Mouse (Mus musculus): ENCODE measurements around the gene Whrn. TPM values are rescaled to one million over a fixed set of nuclear protein-coding genes. Genes with fewer than 3 reads are reported as not detected.

Gene Whrn
- total RNA-seq, 1 experiment from 2014 or later = 43.9 TPM

DNA sequence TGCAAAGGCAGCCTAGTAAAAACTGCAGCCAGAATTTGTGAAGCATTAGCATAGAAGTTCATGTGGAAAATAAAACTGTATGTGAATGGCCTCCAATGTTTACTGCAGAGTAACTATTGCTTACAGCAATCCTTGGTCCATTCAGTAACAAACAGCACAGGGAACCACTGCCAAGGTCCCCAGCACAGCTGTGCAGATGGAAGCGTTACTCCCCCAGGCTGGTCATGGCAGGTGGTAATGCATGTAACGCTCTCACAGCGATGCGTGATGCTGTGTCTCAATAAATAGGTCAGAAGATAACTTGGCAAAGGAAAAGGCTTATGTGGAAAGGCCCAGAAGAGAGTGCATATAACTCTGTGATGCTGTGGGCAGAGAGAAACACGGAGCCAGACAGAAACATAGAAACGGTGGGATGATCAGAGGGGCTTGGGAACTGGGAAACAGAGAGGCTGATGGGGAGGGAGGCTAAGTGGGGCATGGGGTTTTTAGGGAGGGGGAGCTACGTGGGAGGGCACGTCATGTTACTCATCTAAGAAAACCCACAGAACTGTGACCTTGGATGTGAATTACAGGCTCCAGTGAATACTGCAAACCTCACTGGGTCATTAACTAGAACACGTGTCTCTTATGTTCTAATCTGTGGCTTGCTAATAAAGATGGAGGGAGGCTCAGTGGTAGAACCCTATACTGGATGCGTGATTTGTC is 51.3 kb downstream of the Whrn start:
- no peak for DNase-seq

DNA sequence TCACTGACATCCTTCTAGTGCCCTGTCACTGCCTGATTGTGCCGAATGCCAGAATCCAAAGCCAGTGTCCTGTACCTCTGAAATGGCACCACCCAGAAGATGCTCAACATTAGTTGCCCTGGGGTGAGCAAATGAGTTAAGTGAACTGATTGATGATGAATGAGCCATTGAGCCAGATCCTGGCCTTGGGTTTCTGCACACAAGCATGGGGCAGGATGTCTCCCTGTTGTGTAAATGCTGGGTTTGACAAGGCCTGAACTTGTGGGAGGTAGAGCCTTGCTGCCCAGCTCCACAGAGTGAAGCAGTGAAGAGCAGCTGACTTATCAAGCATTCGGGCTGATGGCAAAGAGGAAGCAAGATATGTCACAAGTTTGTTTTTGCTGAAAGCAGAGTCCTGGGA is 52.7 kb downstream of the Whrn start:
- DNase-seq = no peak

DNA sequence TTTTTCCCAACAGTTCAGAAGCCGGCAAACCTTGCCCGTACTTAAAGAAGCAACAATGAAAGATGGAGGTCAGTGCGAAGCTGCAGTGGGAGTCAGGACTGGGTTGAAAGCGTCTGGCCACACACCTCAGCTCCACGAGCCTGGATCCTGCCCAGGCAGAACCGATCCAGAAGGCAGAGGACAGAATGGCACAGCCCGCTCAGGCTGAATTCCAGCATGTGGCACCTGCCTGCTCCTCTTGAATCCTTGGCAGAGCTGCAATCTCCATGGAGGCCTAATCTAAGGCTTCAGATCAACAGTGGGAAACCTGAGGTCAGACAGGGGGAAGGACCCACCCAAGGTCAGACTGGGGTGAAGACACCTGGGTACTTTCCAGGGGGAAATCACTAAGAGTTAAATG is 54.2 kb downstream of the Whrn start:
- no peak for DNase-seq

DNA sequence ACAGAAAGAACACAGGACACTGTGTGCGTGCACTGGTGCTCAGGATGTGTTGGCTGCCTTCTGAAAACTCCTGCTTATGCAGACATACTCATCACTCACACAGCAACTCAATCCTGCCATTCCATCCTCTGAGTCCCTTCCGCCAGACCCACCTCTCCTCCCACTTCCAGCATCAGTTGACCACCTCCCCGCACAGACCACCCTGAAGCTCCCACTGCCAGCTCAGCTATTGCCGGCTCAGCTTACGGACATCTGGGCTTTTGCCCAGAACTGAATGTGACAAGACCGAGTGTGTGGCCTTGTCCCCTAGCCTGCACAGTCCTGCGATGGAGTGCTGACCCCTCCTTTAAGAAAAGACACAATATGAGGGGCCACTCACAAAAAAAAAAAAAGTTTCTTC is 55.5 kb downstream of the Whrn start:
- no peak for DNase-seq

DNA sequence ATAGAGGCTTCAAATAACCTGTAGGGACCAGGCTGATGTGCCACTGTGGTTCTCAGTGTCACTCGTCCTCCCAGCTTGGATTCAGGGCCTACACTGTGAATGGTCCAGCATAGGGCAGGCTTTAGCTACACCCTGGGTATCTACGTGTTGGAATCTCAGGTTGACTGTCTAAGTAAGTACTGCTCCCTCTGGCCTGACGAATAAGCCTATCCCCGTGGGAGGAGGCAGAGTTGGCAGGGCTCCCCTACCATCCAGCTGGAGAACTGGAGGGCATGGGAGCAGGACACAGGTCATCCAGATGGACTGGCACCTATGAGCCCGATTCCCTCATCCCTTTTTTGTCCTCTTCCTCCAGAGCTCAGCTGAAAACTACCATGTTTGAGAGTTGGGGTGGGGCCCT is 57.8 kb downstream of the Whrn start:
- DNase-seq = no peak

DNA sequence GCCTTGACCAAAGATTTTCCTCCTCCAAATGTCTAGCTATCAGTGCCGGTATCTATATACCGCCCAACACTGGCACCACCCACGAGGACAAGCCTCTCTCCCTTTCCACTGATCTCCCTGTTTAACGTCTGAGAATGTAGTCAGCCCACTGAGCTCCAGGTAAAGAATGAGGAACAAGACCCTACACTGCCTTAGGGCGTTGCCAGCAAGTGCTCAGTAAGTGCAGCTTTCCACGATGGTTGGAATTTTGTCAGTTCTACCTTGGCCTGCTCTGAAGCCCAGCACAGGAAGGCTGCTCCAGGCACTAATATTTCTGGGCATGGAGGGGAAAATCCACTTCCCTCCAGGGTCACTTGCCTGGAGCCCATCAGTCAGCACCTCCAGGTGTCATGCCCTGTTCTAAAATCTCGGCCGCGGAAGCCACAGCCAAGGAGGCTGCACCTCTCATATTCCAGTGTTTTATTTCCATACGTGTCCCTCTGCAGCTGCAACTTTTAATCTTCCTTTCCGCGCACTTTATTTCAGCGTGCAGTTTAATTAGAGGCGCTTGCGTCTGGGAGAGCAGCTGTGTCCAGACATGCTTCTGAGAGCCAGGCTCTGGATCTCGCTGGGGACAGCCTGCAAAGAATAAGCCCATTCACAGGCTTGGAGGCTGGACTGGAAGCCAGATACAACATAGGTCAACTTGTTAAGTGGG is 58.5 kb downstream of the Whrn start:
- DNase-seq = no peak

DNA sequence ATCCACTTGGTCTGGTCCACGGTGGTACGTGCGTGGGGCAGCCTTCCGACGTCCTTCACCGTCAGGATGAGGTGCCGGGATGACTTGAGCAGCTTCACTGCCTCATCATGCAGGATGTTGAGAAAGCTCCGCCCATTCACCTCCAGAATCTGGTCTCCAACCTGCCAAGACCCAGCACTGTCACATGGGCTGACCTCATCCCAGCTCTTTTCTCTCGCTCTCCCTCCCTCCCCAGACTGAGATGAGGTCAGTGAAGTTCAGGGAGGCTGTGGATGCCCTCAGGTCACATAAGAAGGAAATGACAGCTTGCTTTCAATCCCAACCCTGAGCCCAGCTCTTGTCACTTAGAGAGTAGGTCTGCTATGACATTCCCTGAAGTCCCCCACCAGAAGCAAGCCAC is 60.4 kb downstream of the Whrn start:
- DNase-seq = no peak

DNA sequence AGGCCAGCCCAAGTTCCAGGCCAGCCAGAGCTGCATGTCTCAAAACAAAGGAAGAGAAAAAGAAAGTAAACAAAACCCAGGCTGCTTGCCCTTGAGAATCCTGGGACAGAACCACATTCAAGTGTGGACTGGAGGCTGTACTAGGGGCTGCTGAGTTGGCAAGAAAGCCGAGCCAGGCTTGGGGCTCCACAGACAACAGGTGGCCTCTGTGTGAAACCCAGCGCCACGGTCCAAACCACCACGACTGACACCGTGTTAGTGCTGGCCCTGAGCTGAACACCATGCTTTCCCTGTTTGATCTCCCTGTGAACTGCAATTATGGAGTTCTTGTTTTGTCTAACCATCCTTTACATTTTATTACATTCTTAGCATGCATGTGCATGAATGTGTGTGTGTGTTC is 64.7 kb downstream of the Whrn start:
- no peak for DNase-seq

DNA sequence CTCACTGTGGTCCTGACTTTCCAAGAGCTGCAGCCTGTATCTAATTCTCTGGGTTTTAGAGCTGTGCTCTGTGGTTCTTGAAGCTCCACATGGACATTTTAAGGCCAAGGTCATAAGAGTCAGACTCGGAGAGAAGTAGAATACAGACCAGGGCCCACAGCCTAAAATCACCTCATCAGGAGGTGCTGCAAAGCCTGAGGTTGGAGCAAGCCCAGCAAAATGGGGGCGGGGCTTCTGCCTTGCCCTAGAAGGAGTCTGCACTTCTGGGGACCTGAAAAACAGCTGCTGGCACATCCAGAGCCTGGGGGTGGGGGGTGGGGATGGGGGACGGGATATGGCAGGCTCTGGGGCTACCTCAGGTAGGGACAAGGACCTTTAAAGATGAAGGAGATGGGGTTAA is 65.4 kb downstream of the Whrn start:
- DNase-seq = peak; percentile 62

DNA sequence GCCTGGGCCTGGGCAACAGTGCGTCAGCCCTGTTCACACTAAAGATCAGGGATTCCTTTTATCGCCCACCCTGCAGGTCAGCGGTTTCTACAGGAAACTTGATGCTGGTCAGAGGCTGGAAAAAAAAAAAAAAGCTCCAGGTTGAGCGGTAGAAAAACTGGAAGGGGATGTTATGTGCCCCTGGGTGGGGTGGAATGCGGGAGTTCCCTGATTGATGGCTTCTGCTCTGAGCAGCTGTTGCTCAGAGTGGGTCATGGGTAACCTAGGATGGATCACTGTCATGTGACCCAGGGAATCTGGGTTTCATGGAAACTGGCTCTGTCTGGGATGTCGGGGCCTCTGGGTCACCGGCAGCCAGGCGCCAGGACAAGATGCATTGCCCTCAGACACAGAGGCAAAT is 69.5 kb downstream of the Whrn start:
- DNase-seq = no peak

DNA sequence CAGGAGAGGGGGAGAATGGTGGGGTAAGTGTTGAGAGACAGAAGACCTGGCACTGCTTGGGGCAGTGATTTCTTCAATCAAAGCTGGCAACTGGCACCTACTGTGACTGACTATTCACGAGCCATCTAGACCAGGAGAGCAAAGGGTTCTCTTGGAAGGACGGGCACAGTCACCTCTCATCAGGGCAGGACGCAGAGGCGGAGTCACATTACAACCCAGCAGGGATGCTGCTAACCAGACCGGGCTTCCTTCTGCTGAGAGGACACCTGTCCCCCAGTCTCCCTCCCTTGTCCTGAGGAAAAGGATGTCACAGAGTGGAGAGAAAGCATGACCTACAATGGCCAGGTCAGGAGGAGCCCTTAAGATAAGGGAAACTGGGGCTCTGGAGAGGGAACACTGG is 72.0 kb downstream of the Whrn start:
- DNase-seq = no peak

DNA sequence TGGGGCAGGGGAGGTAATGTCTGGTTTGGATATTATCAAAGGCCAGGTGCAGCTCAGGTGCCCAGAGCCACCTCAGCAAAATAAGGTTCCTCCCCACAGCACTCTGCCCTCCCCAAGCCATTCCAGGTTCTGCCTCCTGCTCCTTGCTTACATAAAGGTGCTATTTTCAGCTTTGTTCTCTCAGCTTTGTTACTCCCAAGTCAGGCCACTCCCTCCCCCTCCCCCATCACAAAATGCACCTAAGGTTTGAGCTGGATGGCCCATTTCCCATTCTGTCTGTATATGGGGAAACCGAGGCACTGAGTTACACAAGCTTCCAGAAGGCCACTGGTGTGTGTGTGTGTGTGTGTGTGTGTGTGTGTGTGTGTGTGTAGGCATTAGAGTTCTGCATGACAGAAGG is 72.6 kb downstream of the Whrn start:
- DNase-seq = no peak

DNA sequence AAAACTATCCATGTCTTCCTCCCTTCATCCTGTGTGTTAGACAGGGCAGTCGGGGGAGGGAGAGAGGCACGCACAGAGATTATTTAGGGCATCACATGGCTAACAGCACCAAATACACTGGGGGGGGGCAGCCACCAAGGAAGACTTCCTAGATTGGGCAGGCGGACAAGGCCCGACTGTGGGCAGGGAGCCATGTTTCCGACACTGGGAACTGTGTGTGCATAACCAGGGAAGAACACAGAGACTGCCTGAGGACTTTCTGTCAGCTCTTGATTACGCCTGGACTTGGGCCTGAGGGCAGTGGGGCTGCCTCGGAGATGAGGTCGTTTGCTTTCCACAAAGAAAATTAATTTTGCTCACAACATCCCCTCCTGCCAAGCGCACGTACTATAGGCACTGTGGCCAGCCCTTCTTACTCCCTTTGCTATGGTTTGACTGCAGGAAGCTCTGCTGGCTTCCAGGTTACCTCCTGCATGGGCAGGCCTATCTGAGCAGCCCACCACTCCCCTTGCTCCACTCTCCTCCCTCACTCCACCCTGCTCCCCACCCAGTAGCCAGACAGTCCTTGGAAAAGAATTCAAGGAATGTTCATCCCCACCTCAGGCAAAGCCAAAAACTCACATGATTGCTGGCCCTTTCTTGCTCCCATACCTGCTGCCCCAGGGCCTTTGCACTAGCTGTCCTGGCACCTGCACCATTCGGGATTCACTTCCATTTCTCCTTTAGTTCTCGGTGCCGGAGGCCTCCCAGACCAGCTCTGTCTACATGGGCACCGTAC is 75.5 kb downstream of the Whrn start:
- no peak for DNase-seq

DNA sequence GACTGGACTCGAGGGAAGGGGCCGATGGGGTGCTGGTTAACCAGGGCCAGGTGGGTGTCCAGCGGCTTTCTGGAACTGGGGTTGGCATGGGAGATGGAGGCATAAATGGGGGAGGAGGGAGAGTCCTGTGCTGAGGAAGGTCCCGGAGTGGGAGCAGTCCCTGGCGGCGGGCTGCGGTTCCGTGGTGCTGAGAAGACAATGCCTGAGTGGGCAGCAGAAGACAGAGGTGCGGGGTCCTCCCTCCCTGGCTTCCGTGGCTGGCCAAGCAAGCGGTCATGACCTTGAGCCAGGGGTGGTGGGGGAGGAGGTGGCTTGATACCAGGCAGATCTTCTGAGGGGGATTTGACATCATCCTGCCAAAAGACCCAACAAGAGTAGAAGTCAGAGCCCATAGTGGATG is 77.5 kb downstream of the Whrn start:
- DNase-seq = no peak

DNA sequence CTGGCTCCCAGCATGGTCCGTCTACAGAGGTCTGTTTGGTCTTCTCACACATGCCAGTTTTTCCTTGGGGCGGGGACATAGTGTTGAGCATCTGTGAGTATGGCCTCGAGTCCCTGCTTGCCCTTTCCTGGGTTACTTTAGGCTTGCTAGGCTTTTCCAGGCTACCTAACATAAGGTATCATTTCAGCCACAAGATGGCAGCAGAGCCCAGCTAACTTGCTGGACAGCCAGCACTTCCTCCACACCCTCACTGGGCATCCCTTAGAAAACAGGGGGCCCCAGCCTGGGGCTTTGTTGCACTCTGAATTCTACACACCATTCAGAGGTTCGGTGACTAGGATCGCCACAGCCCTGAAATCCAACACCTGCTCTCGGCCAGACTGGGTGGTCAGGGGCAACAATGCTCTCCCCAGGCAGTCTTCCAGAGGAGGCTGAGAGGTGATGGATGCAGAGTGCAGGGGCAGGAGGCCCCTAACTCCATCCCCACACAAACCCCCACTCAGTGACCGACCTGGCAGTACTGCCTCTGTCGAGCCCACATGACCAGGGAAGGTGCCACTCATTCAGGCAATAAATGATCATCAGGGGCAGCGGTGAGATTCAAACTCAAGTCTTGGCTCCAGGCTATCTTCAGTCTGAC is 78.4 kb downstream of the Whrn start:
- peak; percentile 77 for DNase-seq

DNA sequence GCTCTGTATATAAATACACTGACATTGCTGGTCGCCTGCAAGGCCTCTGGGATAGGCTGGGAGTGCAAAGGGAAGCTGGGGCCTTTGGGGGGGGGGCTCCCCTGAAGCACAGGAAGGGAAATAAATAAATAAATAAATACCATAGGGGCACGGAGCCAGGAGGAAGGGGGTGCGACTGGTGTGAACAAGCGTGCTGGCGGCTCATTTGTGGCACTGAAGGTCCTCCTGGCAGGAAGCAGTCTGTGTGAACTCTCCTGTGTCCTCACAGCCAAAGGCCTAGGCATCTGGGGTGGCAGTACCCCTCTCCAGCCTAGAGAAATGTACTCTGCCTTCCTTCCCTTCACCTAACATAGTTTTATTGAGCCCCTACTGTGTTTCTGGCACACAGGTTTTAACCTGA is 80.8 kb downstream of the Whrn start:
- no peak for DNase-seq

DNA sequence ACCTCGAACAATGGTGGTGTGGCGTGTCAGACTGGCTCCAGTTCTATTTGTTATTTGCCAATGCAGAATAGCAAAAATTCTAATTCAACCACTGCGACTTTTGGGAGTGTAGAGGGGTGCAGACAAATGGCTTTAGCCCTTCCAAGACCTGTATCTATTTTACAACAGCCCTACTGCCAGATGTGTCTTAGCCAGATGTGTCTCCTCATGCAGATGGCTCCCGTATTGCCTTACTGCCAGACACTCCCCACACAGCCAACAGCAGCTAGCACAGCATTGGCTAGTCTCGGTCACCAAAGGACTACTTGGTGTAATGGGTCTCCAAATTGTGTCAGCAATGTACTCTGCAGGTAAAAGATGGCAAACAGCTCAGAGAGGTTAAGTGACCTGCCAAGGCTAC is 84.6 kb downstream of the Whrn start:
- DNase-seq = no peak

DNA sequence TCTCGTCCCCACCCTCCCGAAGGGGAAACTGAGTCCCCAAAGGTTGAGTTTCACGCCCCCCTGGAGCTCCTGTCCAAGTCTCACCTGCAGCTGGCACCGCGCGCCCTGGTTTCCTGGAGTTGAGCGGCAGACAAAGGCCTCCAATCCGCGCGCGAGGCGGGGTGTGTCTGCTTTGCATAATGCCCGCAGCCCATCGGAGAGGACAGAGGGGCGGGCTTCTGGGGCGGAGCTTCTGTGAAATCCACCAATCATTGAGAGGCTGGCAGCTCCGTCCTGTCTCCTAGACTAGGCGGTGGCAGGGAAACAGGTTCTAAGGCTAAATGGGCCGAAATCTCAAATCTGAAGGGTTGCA is 85.2 kb downstream of the Whrn start:
- DNase-seq = peak; percentile 96

DNA sequence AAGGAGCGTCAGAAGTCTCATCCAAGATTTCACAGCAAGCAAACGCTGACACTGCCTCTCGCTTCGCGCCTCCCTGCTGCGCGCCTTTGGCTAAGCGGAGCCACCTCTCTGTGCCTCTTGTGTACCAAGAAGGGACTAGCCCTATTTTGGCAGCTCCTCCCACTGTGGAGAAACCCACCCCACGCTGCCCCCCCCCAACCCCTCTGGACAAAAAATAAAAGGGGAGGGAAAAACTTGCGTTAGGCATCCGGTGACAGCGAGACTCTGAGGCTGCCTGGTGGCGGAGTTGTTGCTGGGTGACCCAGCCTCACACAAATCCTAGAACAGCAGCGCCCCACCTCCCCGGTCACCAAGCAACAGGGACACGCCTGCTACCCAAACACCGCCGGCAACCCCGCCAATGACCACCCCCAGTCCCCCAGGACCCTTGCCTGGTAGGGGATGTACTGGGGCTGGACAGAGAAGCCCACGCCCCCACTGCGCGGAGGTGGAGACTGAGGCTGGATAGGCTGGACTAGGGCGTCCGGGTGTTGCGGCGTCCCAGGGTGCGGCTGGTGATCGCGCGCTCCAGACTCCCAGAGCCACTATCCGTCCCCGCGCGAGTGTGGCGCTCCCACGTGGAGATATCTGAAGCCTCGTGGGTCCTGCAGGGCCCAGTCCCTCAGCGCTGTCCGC is 85.7 kb downstream of the Whrn start:
- DNase-seq = no peak

DNA sequence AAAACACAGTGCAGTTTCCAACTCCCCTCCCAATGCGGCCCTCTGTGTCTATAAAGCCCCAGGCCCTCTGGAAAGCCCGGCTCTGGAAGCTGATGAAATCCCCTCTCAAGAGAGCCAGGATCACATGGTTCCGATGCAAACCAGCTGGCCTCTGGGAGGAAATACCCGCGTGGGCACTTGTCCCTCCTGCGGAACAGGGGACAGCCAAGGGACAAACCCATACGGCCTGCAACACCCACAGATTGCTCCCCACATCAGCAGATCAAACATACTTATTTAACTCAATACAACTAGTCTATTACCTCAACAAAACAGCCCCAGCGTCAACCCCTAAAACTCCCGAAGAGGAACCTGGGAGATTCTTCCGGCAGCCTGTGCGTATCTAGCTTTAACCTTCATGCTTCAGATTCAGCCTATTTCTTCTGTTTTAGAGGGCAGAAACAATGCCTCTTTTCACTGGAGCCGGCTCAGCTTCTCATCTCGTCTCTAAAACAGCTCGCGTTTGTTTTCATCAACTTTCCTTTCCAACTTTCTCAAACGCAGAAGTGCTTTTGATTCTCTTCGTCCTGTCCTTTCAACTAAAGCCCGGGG is 86.4 kb downstream of the Whrn start:
- DNase-seq = no peak

DNA sequence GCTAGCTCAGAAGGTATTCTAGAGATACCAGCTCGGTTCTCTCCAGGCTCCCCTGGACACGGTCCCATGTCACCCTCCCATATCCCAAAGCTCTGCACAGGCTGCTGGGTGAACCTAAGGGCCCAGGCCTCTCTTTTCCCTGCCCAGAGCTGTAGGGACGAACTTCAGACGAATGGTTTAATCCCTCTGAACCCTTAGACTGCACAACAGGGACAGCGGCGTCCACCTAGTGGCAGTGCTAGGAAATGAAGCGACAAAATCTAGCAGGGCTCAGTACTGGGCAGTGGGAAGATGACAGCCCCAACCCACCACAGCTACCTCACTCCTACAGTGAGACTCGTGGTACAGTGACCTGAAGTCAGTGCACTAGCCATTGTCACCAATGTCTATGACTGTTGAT is 87.1 kb downstream of the Whrn start:
- DNase-seq = peak; percentile 55

DNA sequence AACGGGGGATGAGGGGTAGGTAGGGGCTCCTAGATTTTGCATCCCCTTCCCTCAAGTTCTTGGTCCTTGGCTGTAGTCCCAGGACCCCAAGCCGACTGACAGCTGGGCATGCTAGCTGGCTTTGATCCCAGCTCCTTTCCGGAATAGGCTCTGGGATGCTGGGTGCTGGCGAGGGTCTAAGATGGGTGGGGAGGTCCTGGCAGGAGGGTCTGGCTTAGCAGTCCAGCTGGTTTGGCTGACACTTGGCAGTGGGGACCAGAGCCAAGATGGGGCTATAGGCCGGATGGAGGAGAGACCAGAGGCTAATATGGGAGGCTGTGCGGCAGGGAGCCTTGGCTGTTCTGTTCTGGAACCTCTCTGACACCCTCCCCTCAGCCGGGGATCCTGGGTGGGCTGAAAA is 87.5 kb downstream of the Whrn start:
- DNase-seq = no peak
